Mouse (Mus musculus) E14TG2a.4 (cell line): ENCODE data around the gene Zfp607a.
A peak's percentile ranks its signal among the peaks of the same experiment; 100 is the strongest.

ENCODE experiments used
- H3K27me3 ChIP-seq: 2 replicates; pipeline ENCODE4 v1.6.1; 2014; ENCODE audit warnings: low read length, control low read depth; ENCODE audit not compliant: insufficient read depth
- H3K36me3 ChIP-seq: 2 replicates; pipeline ENCODE4 v1.6.1; 2014; ENCODE audit warnings: low read length, control low read depth; ENCODE audit not compliant: insufficient read depth
- H3K4me1 ChIP-seq: replicated peaks from 2 replicates; pipeline ENCODE4 v1.6.1; 2014; ENCODE audit warnings: low read depth, low read length, control low read depth
- H3K4me3 ChIP-seq: replicated peaks from 2 replicates; pipeline ENCODE4 v1.5.1; 2014; ENCODE audit warnings: mild to moderate bottlenecking, low read length
- H3K9me3 ChIP-seq: 2 replicates; pipeline ENCODE4 v1.6.1; 2014; ENCODE audit warnings: low read length, control low read depth
- CTCF ChIP-seq: conservative IDR thresholded peaks from 2 replicates; pipeline ENCODE4 v1.5.1; 2014; ENCODE audit warnings: low read length
- NANOG ChIP-seq: IDR thresholded peaks from 2 replicates; pipeline ENCODE4 v1.6.1; 2014; ENCODE audit warnings: borderline replicate concordance, low read length, mixed read lengths
- POU5F1 ChIP-seq: IDR thresholded peaks from 2 replicates; pipeline ENCODE4 v1.6.1; 2014; ENCODE audit warnings: low read length, borderline replicate concordance

Zfp607a gene

DNA sequence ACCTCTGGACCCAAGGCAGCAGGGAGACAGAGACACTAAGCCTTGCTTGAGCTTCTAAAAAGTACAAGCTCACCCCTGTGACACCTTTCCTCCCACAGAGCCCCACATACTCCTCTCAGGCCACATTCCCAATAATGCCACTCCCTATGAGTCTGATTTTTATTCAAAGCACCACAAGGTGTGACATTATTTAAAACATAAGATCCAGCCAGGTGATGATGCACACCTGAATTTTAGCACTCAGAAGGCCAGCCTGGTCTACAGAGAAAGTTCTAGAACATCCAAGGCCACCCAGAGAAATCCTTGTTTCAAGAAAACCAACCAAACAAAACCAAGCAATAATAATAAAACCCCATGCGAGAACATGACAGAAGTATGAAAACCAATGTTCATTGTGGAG is at the start of gene Zfp607a:
TSS of gene Zfp607a (plus strand) at position 301 of the 400 bp plus-strand sequence.
- Histone ChIP-seq H3K4me1 (peaks cover 31% of the 10 kb centered on the region), H3K36me3 (peaks cover 34% of the 10 kb centered on the region), H3K4me3 (no peak within 1 kb of the TSS), H3K9me3 (no peaks in the 10 kb centered on the region), H3K27me3 (no peaks in the 10 kb centered on the region)
- TF ChIP-seq POU5F1, result no peak

GRCm38 (mm10) chr7:27818526-27819110 is 38.7 kb upstream of the Zfp607a start:
- no peaks in the 10 kb centered on the region; the same call in 1 of the 2 replicates for H3K4me1 ChIP-seq
- TF ChIP-seq NANOG, result no peak
- no peak for TF ChIP-seq CTCF
- no peak for TF ChIP-seq POU5F1
- no peaks in the 10 kb centered on the region for H3K27me3 ChIP-seq

GRCm38 (mm10) chr7:27822611-27823010 is 34.7 kb upstream of the Zfp607a start:
- H3K4me1 ChIP-seq, result no peaks in the 10 kb centered on the region; the same call in 1 of the 2 replicates
- H3K4me3 ChIP-seq, result no peak overlapping the region
- no peak for TF ChIP-seq CTCF
- no peak for TF ChIP-seq NANOG
- no peak for TF ChIP-seq POU5F1
- no peaks in the 10 kb centered on the region for H3K27me3 ChIP-seq
- H3K36me3 ChIP-seq, result peaks cover 41% of the 10 kb centered on the region
- no peaks in the 10 kb centered on the region for H3K9me3 ChIP-seq

More at GRCm38 (mm10) chr7:27818526-27819110, 38.7 kb upstream of the Zfp607a start:
- no peak overlapping the region for H3K4me3 ChIP-seq
- H3K9me3 ChIP-seq, result no peaks in the 10 kb centered on the region
- H3K36me3 ChIP-seq, result peaks cover 75% of the 10 kb centered on the region

DNA sequence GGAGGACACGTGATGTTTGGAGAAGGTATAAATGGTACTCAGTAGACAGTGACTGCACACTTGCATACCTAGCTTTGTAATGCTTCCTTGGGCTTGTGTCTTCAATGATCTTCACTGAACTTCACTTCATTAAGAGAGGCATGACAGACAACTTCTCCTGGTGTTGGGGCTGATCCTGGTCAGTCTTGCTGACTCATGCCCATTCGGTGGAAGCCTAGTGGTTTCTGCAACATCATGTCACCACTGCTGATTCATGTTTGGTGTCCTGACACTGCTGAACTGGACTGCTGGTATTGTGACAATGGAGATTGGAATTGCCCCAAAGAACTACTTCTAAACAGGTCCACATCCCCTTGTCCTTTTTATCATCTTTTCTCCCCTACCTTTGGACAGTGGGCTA is 23.2 kb upstream of the Zfp607a start:
- TF ChIP-seq POU5F1, result no peak
- no peak for TF ChIP-seq CTCF
- no peak for TF ChIP-seq NANOG
- H3K27me3 ChIP-seq, result peaks cover 8% of the 10 kb centered on the region; the same call in 1 of the 2 replicates
- H3K9me3 ChIP-seq, result no peaks in the 10 kb centered on the region
- no peaks in the 10 kb centered on the region for H3K36me3 ChIP-seq
- H3K4me3 ChIP-seq, result no peak overlapping the region
- peaks cover 20% of the 10 kb centered on the region for H3K4me1 ChIP-seq

DNA sequence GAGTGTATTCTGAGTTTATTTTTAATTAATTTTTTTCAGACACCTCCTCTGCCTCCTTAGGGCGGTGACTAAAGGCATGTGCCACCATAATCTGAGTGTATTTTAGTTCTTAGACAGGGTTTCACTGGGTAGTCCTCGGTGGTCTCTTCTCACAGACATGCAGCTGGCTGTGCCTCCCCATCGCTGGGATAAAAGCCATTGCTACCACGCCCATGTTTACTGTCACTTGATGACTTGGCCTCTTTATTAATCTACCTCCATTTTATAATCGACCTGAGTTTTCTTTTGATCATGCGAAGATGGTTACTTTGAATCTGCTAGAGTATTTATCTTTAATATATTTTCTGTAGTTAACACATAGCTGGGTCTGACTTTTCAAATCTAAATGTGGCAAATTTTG is 19.4 kb upstream of the Zfp607a start:
- Histone ChIP-seq H3K4me1 (peaks cover 55% of the 10 kb centered on the region), H3K9me3 (no peaks in the 10 kb centered on the region), H3K36me3 (peaks cover 17% of the 10 kb centered on the region), H3K27me3 (no peaks in the 10 kb centered on the region), H3K4me3 (peak overlapping the region; percentile 84)
- TF ChIP-seq CTCF (no peak), POU5F1 (no peak), NANOG (no peak)

GRCm38 (mm10) chr7:27838323-27839249 is 18.7 kb upstream of the Zfp607a start, which contains the start of gene Zfp59:
Zfp59 (plus strand) TSS chr7:27838607.
- Histone ChIP-seq H3K9me3 (no peaks in the 10 kb centered on the region), H3K4me1 (peaks cover 62% of the 10 kb centered on the region), H3K36me3 (peaks cover 24% of the 10 kb centered on the region), H3K27me3 (no peaks in the 10 kb centered on the region), H3K4me3 (peak within 1 kb of the TSS; percentile 84)
- TF ChIP-seq NANOG (no peak), POU5F1 (no peak), CTCF (no peak)

DNA sequence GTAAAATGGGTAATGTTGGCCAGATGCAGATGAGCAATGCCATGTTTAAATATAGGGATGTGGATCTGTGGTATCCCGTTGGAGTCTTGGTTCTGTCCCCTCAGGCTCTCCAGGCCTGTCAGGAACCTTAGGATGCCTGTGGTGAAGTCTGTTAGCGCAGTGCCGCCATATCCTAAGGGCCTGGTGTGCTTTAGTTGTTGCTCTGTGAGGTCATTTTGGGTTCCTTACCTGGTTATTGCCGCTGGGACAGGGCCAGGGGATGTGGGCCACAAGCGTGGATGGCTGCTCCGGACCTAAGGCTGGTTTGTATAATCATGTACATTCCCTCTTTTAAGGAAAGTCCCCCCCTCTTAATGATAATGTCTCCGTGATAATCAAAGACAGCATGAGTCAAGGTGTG is 17.7 kb upstream of the Zfp607a start:
- H3K4me1 ChIP-seq, result peaks cover 64% of the 10 kb centered on the region
- no peak for TF ChIP-seq CTCF
- TF ChIP-seq POU5F1, result no peak
- no peak for TF ChIP-seq NANOG
- no peaks in the 10 kb centered on the region for H3K27me3 ChIP-seq
- peak overlapping the region; percentile 84 for H3K4me3 ChIP-seq
- no peaks in the 10 kb centered on the region for H3K9me3 ChIP-seq
- peaks cover 34% of the 10 kb centered on the region for H3K36me3 ChIP-seq

- H3K4me3 ChIP-seq, result peak overlapping the region; percentile 84
- peaks cover 64% of the 10 kb centered on the region for H3K4me1 ChIP-seq
- peaks cover 39% of the 10 kb centered on the region for H3K36me3 ChIP-seq
- H3K27me3 ChIP-seq, result no peaks in the 10 kb centered on the region
- no peaks in the 10 kb centered on the region for H3K9me3 ChIP-seq
- TF ChIP-seq NANOG (0 out of 2 replicates have a peak, but pooled peaks have one; percentile 55), POU5F1 (no peak), CTCF (no peak)
These were observed 17.2 kb upstream of the Zfp607a start for GRCm38 (mm10) chr7:27840104-27840503.
